Mouse (Mus musculus) ovary, adult 18-20 months (tissue): Measurements from ENCODE around the gene Ptprj.
A peak's percentile ranks its signal among the peaks of the same experiment; 100 is the strongest.
"Not testable (repeated sequence)": the region's sequence is repeated elsewhere in the genome, so short reads cannot be mapped to it uniquely, and the experiment has no call there.

Experiments
- DNase-seq: peaks from one replicate; pipeline ENCODE4 v3.0.0; 2022; ENCODE audit warnings: low spot score, mixed read lengths

Gene Ptprj

GRCm38 (mm10) chr2:90480747-90481308 lies 99.6 kb downstream of the Ptprj start:
- no peak for DNase-seq

- DNase-seq, result no peak
These were observed 101.9 kb downstream of the Ptprj start for GRCm38 (mm10) chr2:90478531-90478930.

- no peak for DNase-seq
These were observed 102.8 kb downstream of the Ptprj start for GRCm38 (mm10) chr2:90477617-90478016.

- no peak for DNase-seq
These were observed 103.7 kb downstream of the Ptprj start for GRCm38 (mm10) chr2:90476792-90477191.

- DNase-seq, result no peak
These were observed 104.1 kb downstream of the Ptprj start for GRCm38 (mm10) chr2:90476319-90476718.

GRCm38 (mm10) chr2:90474593-90475405 lies 105.6 kb downstream of the Ptprj start:
- DNase-seq, result peak; percentile 55

GRCm38 (mm10) chr2:90472701-90473100 lies 107.7 kb downstream of the Ptprj start:
- no peak for DNase-seq

GRCm38 (mm10) chr2:90470122-90470521 lies 110.3 kb downstream of the Ptprj start:
- peak; percentile 13 for DNase-seq

GRCm38 (mm10) chr2:90466480-90466879 lies 114.0 kb downstream of the Ptprj start:
- DNase-seq, result no peak

GRCm38 (mm10) chr2:90463735-90464134 lies 116.7 kb downstream of the Ptprj start:
- no peak for DNase-seq

- DNase-seq, result no peak
These were observed 118.2 kb downstream of the Ptprj start for GRCm38 (mm10) chr2:90462252-90462651.

- no peak for DNase-seq
These were observed 122.5 kb downstream of the Ptprj start for GRCm38 (mm10) chr2:90457946-90458345.

GRCm38 (mm10) chr2:90452380-90452779 lies 128.1 kb downstream of the Ptprj start:
- DNase-seq, result no peak

- DNase-seq, result no peak
These were observed 131.3 kb downstream of the Ptprj start for GRCm38 (mm10) chr2:90448967-90449740.

- no peak for DNase-seq
These were observed 136.6 kb downstream of the Ptprj start for GRCm38 (mm10) chr2:90443811-90444210.

GRCm38 (mm10) chr2:90441811-90442210 lies 138.6 kb downstream of the Ptprj start:
- not testable (repeated sequence) for DNase-seq

GRCm38 (mm10) chr2:90440169-90440568 lies 140.3 kb downstream of the Ptprj start:
- not testable (repeated sequence) for DNase-seq

- DNase-seq, result not testable (repeated sequence)
These were observed 143.0 kb downstream of the Ptprj start for GRCm38 (mm10) chr2:90437453-90437852.

GRCm38 (mm10) chr2:90429782-90430181 lies 150.7 kb downstream of the Ptprj start:
- not testable (repeated sequence) for DNase-seq

- not testable (repeated sequence) for DNase-seq
These were observed 151.3 kb downstream of the Ptprj start for GRCm38 (mm10) chr2:90428988-90429717.

- DNase-seq, result not testable (repeated sequence)
These were observed 155.5 kb downstream of the Ptprj start for GRCm38 (mm10) chr2:90424937-90425336.

GRCm38 (mm10) chr2:90422282-90422681 lies 158.2 kb downstream of the Ptprj start:
- not testable (repeated sequence) for DNase-seq
